Mouse (Mus musculus): ENCODE measurements at regions not wholly inside any gene's neighbourhood (a gene's known extent, or its start where the extent isn't known, plus 50 kb on each side); places are given as distances from the start of the nearest gene placed in this dataset.

- no peak for ATAC-seq (ENCODE audit: poor library complexity, severe bottlenecking)
These were observed 320.8 kb upstream of the Sphkap start for GRCm38 (mm10) chr1:83728810-83729209.

- ATAC-seq (ENCODE audit: poor library complexity, severe bottlenecking): no peak
These were observed 319.9 kb upstream of the Sphkap start for GRCm38 (mm10) chr1:83727938-83728337.

- ATAC-seq (ENCODE audit: poor library complexity, severe bottlenecking): peak; percentile 49; the same call in 1 of the 2 replicates
These were observed 319.2 kb upstream of the Sphkap start for GRCm38 (mm10) chr1:83727215-83727614.

DNA sequence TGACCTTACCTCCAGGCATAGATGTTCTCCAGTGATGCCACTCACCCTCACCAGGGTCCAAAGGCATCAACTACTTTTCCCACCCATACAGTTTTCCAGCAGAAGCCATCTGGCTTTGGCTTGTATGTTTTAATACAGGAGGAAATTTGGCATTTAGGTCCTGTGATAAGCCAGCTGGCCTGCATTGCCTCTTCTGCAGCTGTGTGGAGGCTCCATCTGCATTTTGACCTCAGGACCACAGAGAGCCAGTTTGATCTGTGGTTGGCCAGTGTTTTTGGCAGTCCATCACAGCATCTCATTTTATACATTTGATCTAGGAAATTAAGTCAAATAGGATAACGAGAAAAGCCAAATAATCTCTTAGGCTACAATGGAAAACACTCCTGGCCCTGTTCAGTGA is 315.1 kb upstream of the Sphkap start:
- ATAC-seq (ENCODE audit: poor library complexity, severe bottlenecking): no peak

- no peak for ATAC-seq (ENCODE audit: poor library complexity, severe bottlenecking)
These were observed 312.2 kb upstream of the Sphkap start for GRCm38 (mm10) chr1:83720166-83720565.

DNA sequence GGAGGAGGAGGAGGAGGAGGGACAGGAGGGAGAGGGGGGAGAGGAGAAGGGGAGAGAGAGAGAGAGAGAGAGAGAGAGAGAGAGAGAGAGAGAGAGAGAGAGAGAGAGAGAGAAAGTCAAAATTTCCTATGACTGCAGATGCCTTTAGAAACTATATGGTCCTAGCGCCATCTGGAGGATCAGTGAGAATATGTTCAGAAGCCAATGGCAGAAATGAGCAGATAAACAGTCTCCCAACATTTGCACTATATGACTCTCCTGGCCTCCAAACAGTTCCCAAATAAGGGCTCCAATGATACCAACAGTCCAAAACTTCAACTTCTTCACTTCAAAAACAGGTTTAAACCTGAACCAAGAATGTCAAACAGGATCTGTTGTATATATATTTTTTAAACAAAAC is 309.1 kb upstream of the Sphkap start:
- ATAC-seq (ENCODE audit: poor library complexity, severe bottlenecking): no peak

DNA sequence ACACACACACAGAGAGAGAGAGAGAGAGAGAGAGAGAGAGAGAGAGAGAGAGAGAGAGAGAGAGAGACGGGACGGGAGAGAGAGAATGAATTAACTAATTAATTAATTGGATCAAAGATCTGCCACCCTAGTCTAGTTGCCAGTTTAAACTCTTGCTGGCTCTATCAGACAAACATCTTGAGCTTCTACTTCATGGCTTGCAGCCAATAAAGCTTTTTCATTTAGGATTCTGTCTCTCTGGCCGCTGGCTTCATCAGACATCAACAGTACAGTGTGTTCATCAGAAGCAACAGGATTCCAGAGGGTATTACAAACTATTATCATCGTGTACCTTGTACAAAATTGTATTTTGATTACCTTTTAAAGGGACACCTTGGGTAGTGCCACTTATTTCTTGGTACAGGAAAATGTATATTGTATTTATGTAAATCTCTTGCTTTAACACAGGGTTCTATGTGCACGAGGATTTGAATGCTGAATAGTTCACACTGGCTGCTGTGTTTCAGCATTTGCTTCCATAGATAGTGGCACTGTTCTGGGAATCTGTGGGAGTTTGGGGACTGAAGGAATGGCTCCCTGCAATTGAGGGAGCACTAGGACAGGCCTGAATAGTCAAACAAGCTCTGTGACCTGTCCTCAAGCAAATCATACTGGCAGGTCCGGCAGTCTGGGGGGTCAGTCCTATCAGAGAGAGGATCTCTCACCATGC is 293.9 kb upstream of the Sphkap start:
- ATAC-seq (ENCODE audit: poor library complexity, severe bottlenecking): no peak

- no peak for ATAC-seq (ENCODE audit: poor library complexity, severe bottlenecking)
These were observed 289.4 kb upstream of the Sphkap start for GRCm38 (mm10) chr1:83697422-83697821.

GRCm38 (mm10) chr1:83685221-83685620 is 277.2 kb upstream of the Sphkap start:
- no peak for ATAC-seq (ENCODE audit: poor library complexity, severe bottlenecking)

- no peak for ATAC-seq (ENCODE audit: poor library complexity, severe bottlenecking)
These were observed 257.3 kb upstream of the Sphkap start for GRCm38 (mm10) chr1:83665326-83665725.

DNA sequence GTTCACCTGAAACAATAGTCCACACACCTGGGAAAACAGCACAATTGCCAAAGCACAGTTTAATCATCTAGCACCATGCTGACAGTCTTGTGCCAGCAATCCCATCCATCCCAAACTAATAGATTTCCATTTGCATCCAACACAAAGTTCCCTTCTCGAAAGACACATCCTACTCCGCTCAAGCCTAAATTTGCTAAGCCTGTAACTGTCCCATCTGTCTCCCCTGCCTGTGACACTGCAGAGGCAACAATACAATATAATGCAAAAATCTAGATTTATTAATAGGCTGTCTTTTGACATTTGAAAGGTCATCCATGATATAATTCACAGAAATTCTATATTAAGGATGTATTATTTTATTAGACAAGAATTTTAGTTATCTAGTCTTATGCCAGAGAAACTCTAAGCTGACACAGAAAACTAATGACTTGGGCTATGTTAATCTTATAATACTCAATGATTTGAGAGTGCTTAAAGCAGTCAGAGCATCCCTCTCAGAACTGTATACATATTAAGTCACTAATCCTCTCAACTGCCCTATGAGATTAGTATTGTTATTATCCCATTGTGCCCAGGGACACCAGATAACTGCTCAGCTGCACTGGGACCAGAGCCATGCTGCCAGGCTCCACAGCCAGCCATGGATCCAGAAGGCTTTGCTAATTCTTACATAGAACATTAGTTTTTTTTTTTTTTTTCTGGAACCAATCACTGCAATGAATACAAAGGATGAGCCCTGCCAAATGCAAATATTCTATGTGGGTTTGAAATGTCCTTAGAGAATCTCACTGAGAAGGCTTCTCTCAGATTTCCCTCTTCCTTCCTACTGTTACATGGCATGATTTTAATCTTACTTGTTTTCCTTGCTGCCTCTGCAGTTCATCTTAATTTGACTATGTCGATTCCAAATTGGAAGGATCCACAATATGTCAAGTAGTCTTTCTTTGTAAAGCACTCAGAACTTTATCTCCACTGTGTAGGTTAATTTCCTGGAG is 254.1 kb upstream of the Sphkap start:
- ATAC-seq (ENCODE audit: poor library complexity, severe bottlenecking): no peak

DNA sequence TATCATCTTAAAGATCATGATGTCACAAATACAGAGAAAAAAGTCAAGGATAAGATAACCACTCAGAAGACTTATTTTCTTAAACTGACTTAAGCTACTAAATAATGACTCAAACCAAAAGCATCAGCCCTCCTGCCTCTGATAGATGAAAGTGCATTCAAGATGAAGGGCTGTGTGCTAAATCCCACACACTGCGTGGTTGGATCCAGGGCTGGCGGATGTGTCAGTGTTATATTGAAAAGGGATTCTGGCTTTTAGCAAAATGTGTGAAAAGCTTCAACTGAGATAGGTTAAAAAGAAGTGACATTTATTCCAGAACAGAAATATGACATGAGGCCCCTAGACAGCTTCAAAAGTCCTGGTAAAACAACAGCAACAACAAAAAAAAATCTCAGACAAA is 245.7 kb upstream of the Sphkap start:
- ATAC-seq (ENCODE audit: poor library complexity, severe bottlenecking): no peak

DNA sequence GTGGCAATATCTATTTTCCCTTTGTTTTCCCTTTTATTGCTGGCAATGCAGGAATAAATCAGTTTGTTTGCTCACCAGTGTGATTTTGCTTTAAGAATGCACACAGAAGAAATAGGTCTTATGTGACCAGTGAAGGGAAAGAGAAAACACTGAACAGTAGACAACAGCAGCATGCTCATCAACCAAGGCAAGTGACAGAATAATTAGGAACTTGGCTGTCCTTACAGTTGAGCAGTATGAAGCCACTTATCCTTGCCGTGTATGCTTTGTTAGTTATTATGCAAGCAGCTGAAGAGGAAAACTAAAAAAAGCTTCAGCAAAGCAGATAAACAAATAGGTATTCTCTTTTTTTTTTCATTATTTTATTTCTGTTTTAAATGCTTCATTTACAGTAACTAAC is 237.6 kb upstream of the Sphkap start:
- no peak for ATAC-seq (ENCODE audit: poor library complexity, severe bottlenecking)

DNA sequence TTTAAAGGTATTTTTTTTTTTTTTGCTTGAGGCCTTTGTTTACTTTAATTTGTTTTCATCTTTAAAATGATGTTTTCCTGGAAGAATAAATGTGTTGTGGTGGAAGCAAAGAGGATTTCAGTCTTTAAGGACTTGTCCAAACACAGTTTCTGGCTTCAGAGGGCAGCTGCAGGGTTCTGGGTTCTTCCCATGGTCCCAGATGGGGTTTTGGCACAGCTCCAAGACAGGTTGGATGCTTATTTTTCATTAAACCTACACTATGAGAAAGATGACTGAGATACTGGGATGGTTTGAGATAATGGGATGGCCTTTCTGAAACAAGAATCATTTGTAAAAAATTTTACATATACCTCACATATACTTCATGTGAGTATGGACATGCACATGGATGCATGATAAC is 234.7 kb upstream of the Sphkap start:
- ATAC-seq (ENCODE audit: poor library complexity, severe bottlenecking): no peak

GRCm38 (mm10) chr1:83636051-83636450 is 228.1 kb upstream of the Sphkap start:
- no peak for ATAC-seq (ENCODE audit: poor library complexity, severe bottlenecking)

DNA sequence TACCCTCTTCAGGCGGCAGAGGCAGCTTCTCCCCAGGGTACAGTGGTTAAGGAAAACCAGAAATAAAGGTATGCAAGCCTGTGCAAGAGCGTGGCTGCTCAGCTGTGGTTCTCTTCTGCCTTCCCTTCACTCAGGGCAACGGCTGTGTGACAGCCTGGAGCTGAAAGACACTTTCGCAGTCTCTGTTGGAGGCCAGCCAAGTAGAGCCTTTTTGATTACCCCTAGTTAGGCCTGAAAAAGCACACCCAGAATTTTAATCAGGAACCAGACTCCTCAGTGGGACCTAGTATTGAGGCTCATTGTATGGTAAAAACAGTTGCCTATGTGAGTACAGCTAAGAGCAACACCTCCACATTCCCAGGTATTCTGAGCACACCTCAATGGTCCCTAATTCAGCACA is 223.8 kb upstream of the Sphkap start:
- no peak for ATAC-seq (ENCODE audit: poor library complexity, severe bottlenecking)

- no peak for ATAC-seq (ENCODE audit: poor library complexity, severe bottlenecking)
These were observed 223.4 kb upstream of the Sphkap start for GRCm38 (mm10) chr1:83631394-83631793.

DNA sequence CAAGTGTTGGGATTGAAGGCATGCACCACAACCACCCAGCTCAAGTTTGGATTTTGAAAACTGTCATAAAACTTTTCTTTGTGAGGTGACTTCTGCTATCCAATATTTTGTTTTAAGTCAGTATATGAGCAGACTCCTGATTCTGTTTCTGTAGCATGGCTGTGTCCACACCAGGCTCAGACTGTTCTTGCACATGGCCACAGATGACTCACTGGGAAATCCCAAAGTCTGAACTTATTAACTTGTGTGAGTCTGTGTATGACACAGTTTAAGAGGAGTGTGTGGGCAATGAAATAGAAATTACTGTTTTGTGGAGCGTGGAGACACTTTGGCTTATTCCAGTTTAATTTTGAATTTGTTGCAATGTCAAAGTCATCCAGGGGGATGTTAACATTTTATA is 179.3 kb upstream of the Sphkap start:
- ATAC-seq (ENCODE audit: poor library complexity, severe bottlenecking): no peak

- ATAC-seq (ENCODE audit: poor library complexity, severe bottlenecking): no peak
These were observed 175.0 kb upstream of the Sphkap start for GRCm38 (mm10) chr1:83583041-83583440.

- ATAC-seq (ENCODE audit: poor library complexity, severe bottlenecking): no peak
These were observed 162.0 kb upstream of the Sphkap start for GRCm38 (mm10) chr1:83569991-83570390.

GRCm38 (mm10) chr1:83568746-83569145 is 160.7 kb upstream of the Sphkap start:
- no peak for ATAC-seq (ENCODE audit: poor library complexity, severe bottlenecking)

DNA sequence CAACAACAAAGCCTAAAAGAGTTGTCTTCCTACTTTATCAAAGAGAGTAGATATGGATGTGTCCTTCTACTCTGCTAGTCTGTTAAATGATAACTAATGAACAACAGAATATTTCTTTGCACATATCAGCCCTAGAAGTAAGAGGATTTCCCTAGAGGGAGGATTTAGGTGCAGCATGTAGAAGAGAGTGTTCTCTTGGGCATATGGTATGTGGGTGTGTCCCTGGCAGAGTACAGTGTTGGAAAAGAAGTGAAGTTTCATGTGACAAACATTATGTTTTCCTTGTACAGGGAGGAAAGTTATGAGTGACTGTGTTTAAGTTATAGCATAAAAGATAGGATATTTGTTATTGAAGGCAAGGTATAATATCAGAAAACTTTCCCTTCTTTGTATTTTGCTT is 143.6 kb upstream of the Sphkap start:
- no peak for ATAC-seq (ENCODE audit: poor library complexity, severe bottlenecking)

Measured in megakaryocyte, adult 5-6 weeks (primary cell).